Mouse (Mus musculus): Measurements from ENCODE around the gene Prmt1.

The Prmt1 gene

GRCm38 (mm10) chr7:44959874-44960511 lies 26.4 kb downstream of the Prmt1 start:
- in situ Hi-C loops (cut with MboI; ENCODE audit: unreplicated experiment in 2 of 2): loop anchor here (5.0 to 25.0 kb wide), 5 partner anchors 38 to 698 kb away; partner anchors contain the start of genes Acp4 (in 1 of the 2), Fuz (in 1 of the 2), Gm15517 (in 1 of the 2) and Med25 (in 1 of the 2)

DNA sequence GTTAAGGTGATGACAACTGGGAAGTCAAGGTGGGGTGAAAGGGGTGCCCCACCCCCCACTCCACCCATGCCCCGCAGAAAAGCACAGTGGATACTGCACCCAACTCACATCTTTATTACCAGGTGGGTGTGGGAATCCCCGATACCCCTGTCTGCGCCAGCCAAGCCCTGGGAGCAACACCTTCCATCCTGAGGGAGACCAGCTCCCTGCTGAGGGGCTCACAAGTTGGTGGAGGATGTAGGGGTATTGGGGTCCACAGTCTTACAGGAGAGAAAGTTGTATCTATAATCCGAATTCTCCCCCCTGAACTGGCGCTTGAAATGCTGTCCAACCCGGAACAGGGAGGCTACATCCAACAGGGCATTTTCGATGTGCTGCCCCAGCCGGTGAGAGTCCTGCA lies 27.1 kb downstream of the Prmt1 start:
- in situ Hi-C loops (cut with MboI; ENCODE audit: unreplicated experiment in 2 of 2): loop anchor here (5.0 to 25.0 kb wide), 5 partner anchors 37 to 697 kb away; partner anchors contain the start of genes Acp4 (in 1 of the 2), Fuz (in 1 of the 2), Gm15517 (in 1 of the 2) and Med25 (in 1 of the 2)

- in situ Hi-C loops (cut with MboI; ENCODE audit: unreplicated experiment in 2 of 2): loop anchor here (5.0 to 25.0 kb wide), 5 partner anchors 36 to 696 kb away; partner anchors contain the start of genes Acp4 (in 1 of the 2), Fuz (in 1 of the 2), Gm15517 (in 1 of the 2) and Med25 (in 1 of the 2)
Measured at GRCm38 (mm10) chr7:44958208-44958607, 28.2 kb downstream of the Prmt1 start.

DNA sequence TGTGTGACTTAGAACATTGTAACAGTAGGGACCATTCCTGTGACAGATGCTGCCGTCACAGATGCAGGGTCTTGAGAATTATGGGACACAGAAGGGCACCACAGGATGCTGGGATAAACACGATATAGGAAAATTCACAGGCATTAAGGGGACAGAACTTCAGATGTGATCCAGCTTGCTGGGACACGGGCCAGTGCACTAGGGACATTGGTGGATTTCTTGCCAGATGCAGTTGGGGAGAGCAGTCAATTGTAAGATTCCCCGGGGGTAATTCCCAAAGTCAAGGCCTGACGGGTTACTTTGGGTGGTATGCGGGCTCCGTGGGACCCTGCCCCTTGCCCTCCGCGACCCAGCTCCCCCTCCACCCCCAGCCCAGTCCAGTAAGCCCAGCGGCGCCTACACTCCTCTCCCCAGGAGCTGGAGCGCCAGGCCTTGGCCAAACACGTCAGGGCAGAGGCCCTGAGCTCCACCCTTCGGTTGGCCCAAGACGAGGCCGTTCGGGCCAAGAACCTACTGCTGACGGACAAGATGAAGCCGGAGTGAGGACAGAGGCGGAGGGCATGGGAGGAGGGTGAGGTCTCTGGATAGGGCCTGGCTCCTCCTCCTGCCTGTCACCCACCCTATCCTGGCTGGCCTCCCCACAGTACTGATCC lies 29.1 kb downstream of the Prmt1 start:
- in situ Hi-C loops (cut with MboI; ENCODE audit: unreplicated experiment in 2 of 2): loop anchor here (5.0 to 25.0 kb wide), 5 partner anchors 35 to 695 kb away; partner anchors contain the start of genes Acp4 (in 1 of the 2), Fuz (in 1 of the 2), Gm15517 (in 1 of the 2) and Med25 (in 1 of the 2)

- in situ Hi-C loops (cut with MboI; ENCODE audit: unreplicated experiment in 2 of 2): loop anchor here (5.0 to 25.0 kb wide), 5 partner anchors 34 to 694 kb away; partner anchors contain the start of genes Acp4 (in 1 of the 2), Fuz (in 1 of the 2), Gm15517 (in 1 of the 2) and Med25 (in 1 of the 2)
Measured at GRCm38 (mm10) chr7:44956266-44956665, 30.1 kb downstream of the Prmt1 start.

DNA sequence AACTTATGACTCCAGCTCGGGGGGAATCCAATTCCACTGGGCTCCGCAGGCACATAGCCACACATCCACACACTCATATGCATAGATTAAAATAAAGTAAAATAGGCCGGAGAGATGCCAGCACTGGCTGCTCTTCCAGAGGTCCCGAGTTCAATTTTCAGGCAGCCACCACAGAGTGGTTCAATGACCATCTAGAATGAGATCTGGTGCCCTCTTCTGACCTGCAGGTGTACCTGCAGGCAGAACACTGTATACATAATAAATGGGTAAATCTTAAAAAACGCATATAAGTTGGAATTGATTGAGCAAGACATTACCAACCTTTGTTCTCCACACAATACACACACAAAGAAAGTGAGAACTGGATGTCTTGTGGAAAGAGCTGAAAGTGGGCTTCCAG lies 30.7 kb downstream of the Prmt1 start:
- in situ Hi-C loops (cut with MboI; ENCODE audit: unreplicated experiment in 2 of 2): loop anchor here (5.0 to 25.0 kb wide), 5 partner anchors 33 to 693 kb away; partner anchors contain the start of genes Acp4 (in 1 of the 2), Fuz (in 1 of the 2), Gm15517 (in 1 of the 2) and Med25 (in 1 of the 2)

- in situ Hi-C loops (cut with MboI; ENCODE audit: unreplicated experiment in 2 of 2): loop anchor here in 1 of 2 experiments (10.0 to 25.0 kb wide), 3 partner anchors 59 to 692 kb away; partner anchors contain the start of genes Acp4, Fuz, Gm15517 and Med25
Measured at GRCm38 (mm10) chr7:44954091-44954885, 32.1 kb downstream of the Prmt1 start.

DNA sequence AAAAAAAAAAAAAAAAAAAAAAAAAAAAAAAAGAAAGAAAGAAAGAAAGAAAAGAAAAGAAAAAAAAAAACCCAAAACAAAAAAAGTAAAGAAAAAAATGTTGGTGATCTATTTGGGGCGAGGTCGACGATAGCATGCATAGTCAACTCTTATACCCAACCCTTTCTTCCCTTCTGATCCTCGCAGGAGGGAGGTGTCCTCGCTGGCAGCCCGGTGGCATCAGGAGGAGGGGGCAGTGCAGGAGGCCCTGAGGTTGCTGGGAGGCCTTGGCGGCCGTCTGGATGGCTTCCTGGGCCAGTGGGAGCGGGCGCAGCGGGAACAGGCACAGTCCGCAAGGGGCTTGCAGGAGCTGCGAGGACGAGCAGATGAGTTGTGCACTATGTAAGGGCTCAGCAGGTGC lies 32.8 kb downstream of the Prmt1 start:
- in situ Hi-C loops (cut with MboI; ENCODE audit: unreplicated experiment in 2 of 2): loop anchor here in 1 of 2 experiments (10.0 to 25.0 kb wide), 3 partner anchors 59 to 691 kb away; partner anchors contain the start of genes Acp4, Fuz, Gm15517 and Med25

GRCm38 (mm10) chr7:44952611-44953306 lies 33.6 kb downstream of the Prmt1 start:
- in situ Hi-C loops (cut with MboI; ENCODE audit: unreplicated experiment in 2 of 2): loop anchor here in 1 of 2 experiments (10.0 to 25.0 kb wide), 3 partner anchors 58 to 690 kb away; partner anchors contain the start of genes Acp4, Fuz, Gm15517 and Med25

DNA sequence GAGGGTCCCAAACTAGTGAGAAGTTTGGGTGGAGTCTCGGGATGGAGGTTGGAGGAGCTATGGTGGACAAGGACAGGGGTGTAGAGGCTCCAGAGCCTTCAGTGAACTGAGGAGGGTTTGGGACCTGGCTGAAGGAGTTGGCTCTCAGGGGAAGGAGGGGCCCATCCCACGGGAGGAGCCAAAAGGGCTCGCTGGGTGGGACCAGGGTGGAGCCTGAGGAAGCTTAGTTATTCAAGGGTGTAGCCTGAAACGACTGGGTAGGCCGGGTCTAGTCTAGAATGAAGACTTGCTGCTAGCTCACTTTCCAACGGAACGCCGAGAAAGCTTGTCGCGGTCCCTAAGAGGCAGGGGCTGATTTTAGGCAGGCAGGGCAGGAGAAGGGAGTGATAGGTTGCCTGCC lies 34.4 kb downstream of the Prmt1 start:
- in situ Hi-C loops (cut with MboI; ENCODE audit: unreplicated experiment in 2 of 2): loop anchor here in 1 of 2 experiments (10.0 to 25.0 kb wide), 3 partner anchors 57 to 690 kb away; partner anchors contain the start of genes Acp4, Fuz, Gm15517 and Med25

GRCm38 (mm10) chr7:44949922-44950321 lies 36.4 kb downstream of the Prmt1 start:
- in situ Hi-C loops (cut with MboI; ENCODE audit: unreplicated experiment in 2 of 2): loop anchor here in 1 of 2 experiments (10.0 to 25.0 kb wide), 4 partner anchors 55 to 1263 kb away; partner anchors contain the start of genes Acp4, Fuz, Gm15517 and Klk14

DNA sequence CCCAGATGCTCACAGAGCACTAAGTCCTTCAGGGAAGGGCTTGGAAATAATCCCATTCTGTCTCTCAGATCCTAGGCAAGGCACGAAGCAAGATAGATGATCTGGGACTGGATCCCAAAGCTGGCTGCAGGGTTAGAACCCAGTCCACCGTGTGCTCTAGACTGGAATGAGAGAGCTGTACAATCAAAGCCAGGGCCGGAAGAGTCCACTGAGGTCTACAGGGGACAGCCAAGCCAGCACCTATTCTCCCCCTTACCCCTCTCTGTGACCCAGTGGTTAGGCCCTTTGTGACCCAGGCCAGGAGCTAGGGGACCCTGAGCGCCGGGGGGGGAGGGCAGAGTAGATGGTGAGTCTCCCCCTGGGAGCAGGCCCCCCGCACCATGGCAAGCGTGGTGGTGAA lies 43.5 kb downstream of the Prmt1 start, which contains the start of gene Tsks:
Gene Tsks, plus strand, starts transcription at position 301 of the 400 bp plus-strand sequence.
- in situ Hi-C loops (cut with MboI; ENCODE audit: unreplicated experiment in 2 of 2): loop anchor here in 1 of 2 experiments (25.0 kb wide), 1 partner anchor 1256 kb away; the partner anchor contains the start of gene Klk14

- in situ Hi-C loops (cut with MboI; ENCODE audit: unreplicated experiment in 2 of 2): loop anchor here in 1 of 2 experiments (25.0 kb wide), 1 partner anchor 1251 kb away; the partner anchor contains the start of gene Klk14
Measured at GRCm38 (mm10) chr7:44938680-44939079, 47.7 kb downstream of the Prmt1 start.

DNA sequence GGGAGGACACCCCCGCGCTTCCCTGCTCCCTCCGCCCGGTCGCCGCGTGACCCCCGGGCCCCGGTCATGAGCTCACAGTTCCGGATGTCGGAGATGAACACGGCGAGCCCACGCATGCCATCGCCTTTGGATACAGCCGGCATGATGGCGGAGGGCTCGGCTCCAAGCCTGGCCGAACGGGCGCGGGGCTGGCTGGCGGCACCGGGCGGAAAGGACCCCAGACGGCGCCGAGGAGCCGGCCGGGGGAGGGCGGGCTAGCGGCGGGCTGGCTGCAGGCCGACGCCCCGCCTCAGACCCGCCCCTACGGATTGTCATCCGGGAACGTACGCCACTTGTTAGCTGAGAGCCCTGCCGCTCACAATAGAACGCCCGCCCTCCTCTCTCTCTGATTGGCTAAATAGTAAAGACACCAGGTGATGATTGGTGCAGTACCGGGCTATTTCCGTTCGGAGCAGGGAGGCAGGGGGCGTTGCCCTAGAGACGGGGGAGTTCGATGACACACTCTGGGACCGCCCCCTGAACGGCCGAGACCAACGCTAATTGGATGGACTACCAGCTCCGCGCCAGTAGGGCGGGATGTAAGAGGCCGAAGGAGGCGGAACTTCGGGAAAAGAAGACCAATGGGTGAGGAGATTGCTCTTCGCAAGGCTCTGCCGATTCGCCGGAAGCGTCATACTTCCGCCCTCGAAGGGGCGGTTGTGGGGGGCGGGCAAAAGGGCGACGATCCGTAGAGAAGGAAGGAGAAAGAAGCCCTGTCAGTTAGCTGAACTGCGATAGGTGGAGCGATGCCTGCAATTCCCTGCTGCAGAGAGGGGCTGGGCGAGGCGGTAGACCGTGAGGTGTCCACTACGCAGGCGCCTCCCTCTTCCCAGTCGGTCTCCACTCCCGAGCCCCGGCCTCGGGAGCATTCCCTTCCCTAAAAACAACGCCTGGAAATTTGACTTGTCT lies 56.9 kb downstream of the Prmt1 start, which contains the start of gene Ap2a1:
Gene Ap2a1, minus strand, starts transcription at position 293 of the 948 bp plus-strand sequence.
- in situ Hi-C loops (cut with MboI; ENCODE audit: unreplicated experiment in 2 of 2): loop anchor here in 1 of 2 experiments (25.0 kb wide), 1 partner anchor 1242 kb away; the partner anchor contains the start of gene Klk14

GRCm38 (mm10) chr7:44928570-44928969 lies 57.8 kb downstream of the Prmt1 start:
- in situ Hi-C loops (cut with MboI; ENCODE audit: unreplicated experiment in 2 of 2): loop anchor here in 1 of 2 experiments (25.0 kb wide), 1 partner anchor 1241 kb away; the partner anchor contains the start of gene Klk14
